Mouse (Mus musculus) cortical plate, adult 2 months (tissue): ENCODE data around the gene Tmc6.

ENCODE experiments used
- CTCF ChIP-seq: fragments of 200-500 bp; IDR thresholded peaks from 2 replicates; pipeline ENCODE4 v1.5.1; 2011; ENCODE audit warnings: mild to moderate bottlenecking, control low read depth, low read length; ENCODE audit not compliant: insufficient read depth; ENCODE audit errors: extremely low read depth
- POLR2A ChIP-seq: fragments of 200-500 bp; IDR thresholded peaks from 2 replicates; pipeline ENCODE4 v1.6.1; 2011; ENCODE audit warnings: mild to moderate bottlenecking, low read length, control low read depth; ENCODE audit not compliant: insufficient read depth; ENCODE audit errors: extremely low read depth

- TF ChIP-seq CTCF (peak; percentile 42), POLR2A (no peak)
These were observed 28.5 kb upstream of the Tmc6 start for GRCm38 (mm10) chr11:117810401-117811046.
